Mouse (Mus musculus) stomach, adult 2 months (tissue): ENCODE data around the gene Olfr988. TPM values are rescaled to one million over a fixed set of nuclear protein-coding genes. Genes with fewer than 3 reads are reported as not detected.

Experiments used
- polyA plus RNA-seq: library from polyadenylated mRNA; depleted of rRNA; stranded (reverse); fragments of >200 nt; gene quantifications from 2 replicates; pipeline ENCODE4 v1.2.3, GENCODE M21; 2012; rRNA removed

Gene Olfr988
- polyA plus RNA-seq, result not detected in 2 replicates

DNA sequence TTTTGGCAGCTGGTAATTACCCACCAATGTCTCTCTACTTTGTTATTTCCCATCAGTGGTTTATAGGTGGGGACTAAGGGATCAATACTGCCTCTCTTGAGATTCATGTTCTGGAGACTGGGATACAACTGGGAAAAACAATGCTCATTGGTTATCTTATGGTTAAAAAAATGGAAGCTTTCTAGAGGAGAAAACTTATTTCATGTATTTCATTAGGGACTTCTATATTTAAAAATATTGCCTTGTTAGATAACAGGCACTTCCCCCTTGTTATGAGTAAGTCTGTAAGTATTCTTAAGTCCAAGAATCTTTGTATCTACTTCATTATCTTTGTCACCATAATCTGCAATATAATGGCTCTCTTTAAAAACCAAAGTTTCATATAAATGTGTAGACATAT, at the start of gene Olfr988:
Gene Olfr988, minus strand, starts transcription at position 101 of the 400 bp plus-strand sequence.

DNA sequence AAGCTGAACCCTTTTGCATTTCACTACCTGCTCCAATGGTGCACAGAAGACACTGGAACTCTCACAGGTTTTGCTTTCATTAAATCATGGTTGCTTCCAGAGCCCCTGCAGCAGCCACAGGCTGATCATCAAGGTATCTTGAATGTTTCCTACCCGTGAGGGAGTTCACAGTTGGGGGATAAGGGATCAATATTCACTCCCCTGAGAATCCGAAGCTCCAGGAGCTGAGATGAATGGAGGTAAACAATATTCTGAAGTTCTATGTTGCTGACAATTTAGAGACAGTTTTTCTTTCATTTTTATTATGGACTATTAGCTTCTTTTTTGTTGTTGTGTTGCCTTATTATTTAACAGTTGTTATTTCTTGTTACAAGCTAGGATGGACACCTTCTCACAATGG, 46.3 kb upstream of the Olfr988 start, which contains the start of gene Olfr992:
Gene Olfr992, minus strand, starts transcription at position 101 of the 400 bp plus-strand sequence.

DNA sequence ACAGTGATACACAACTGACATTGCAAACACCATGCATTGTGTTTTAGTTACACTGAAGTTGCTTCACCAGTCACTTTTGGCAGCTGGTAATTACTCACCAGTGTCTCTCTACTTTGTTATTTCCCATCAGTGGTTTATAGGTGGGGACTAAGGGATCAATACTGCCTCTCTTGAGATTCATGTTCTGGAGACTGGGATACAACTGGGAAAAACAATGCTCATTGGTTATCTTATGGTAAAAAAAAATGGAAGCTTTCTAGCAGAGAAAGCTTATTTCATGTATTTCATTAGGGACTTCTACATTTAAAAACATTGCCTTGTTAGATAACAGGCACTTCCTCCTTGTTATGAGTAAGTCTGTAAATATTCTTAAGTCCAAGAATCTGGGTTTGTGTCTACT, 23.8 kb downstream of the Olfr988 start, which contains the start of gene Olfr987:
Gene Olfr987, minus strand, starts transcription at position 101 of the 400 bp plus-strand sequence.

Other genes with a start within 250 kb of the Olfr988 start
- 1.7 and 2.8 TPM in 2 replicates for gene Aplnr, start 227.0 kb downstream of the Olfr988 start, polyA plus RNA-seq
- gene Lrrc55, start 166.0 kb downstream of the Olfr988 start, polyA plus RNA-seq, result 0.60 and 0.89 TPM in 2 replicates
- not detected in 2 replicates for gene Olfr987, start 23.9 kb downstream of the Olfr988 start, polyA plus RNA-seq
- not detected in 2 replicates for gene Olfr992, start 46.2 kb upstream of the Olfr988 start, polyA plus RNA-seq
- not detected in 2 replicates for gene Olfr993, start 51.6 kb upstream of the Olfr988 start, polyA plus RNA-seq
- gene Olfr994, start 73.2 kb upstream of the Olfr988 start, polyA plus RNA-seq, result not detected in 2 replicates
- gene Olfr995, start 80.4 kb upstream of the Olfr988 start, polyA plus RNA-seq, result not detected in 2 replicates
- 2.0 and 2.9 TPM in 2 replicates for gene 4833423E24Rik, start 155.8 kb upstream of the Olfr988 start, polyA plus RNA-seq
- not detected in 2 replicates for gene Olfr996, start 216.0 kb upstream of the Olfr988 start, polyA plus RNA-seq
- not detected in 2 replicates for gene Olfr998, start 225.7 kb upstream of the Olfr988 start, polyA plus RNA-seq
- not detected in 2 replicates for gene Olfr1000, start 248.7 kb upstream of the Olfr988 start, polyA plus RNA-seq